Mouse (Mus musculus) kidney, embryonic 14.5 days (tissue): ENCODE measurements around the gene Unk. TPM values are rescaled to one million over a fixed set of nuclear protein-coding genes. Genes with fewer than 3 reads are reported as not detected.

Experiments
- ATAC-seq: fragments of 200-750 bp; cut with Nextera tagmentation; 2 replicates; pipeline ENCODE4 v1.8.0; 2017; ENCODE audit warnings: moderate number of reproducible peaks, mild to moderate bottlenecking, moderate TSS enrichment, moderate library complexity; ENCODE audit not compliant: low FRiP score, low TSS enrichment
- H3K27ac ChIP-seq: fragments of 300-500 bp; sonication (generic); 2 replicates; pipeline ENCODE4 v1.5.1; 2014; ENCODE audit warnings: low read depth, mild to moderate bottlenecking, low read length, moderate library complexity, mixed read lengths
- H3K27me3 ChIP-seq: fragments of 300-500 bp; sonication (generic); 2 replicates; pipeline ENCODE4 v1.6.1; 2014; ENCODE audit warnings: mild to moderate bottlenecking, low read length; ENCODE audit not compliant: control insufficient read depth, insufficient read depth
- H3K36me3 ChIP-seq: fragments of 300-500 bp; sonication (generic); 2 replicates; pipeline ENCODE4 v1.6.1; 2014; ENCODE audit warnings: low read length, mixed read lengths; ENCODE audit not compliant: control insufficient read depth, insufficient read depth
- H3K4me1 ChIP-seq: fragments of 300-500 bp; sonication (generic); 2 replicates; pipeline ENCODE4 v1.6.1; 2014; ENCODE audit warnings: low read length, mixed read lengths; ENCODE audit not compliant: control insufficient read depth, insufficient read depth
- H3K4me2 ChIP-seq: fragments of 300-500 bp; sonication (generic); replicated peaks from 2 replicates; pipeline ENCODE4 v1.6.1; 2014; ENCODE audit warnings: low read depth, mild to moderate bottlenecking, low read length
- H3K4me3 ChIP-seq: fragments of 300-500 bp; sonication (generic); 2 replicates; pipeline ENCODE4 v1.5.1; 2014; ENCODE audit warnings: mild to moderate bottlenecking, low read length
- H3K9ac ChIP-seq: fragments of 300-500 bp; sonication (generic); 2 replicates; pipeline ENCODE4 v1.6.1; 2014; ENCODE audit warnings: low read depth, mild to moderate bottlenecking, low read length, moderate library complexity
- H3K9me3 ChIP-seq: fragments of 300-500 bp; sonication (generic); 2 replicates; pipeline ENCODE4 v1.6.1; 2016; ENCODE audit warnings: low read length; ENCODE audit not compliant: control insufficient read depth
- WGBS: fragments of 180-500 bp; shearing (Covaris S2); extraction: QIAGEN DNeasy Blood & Tissue Kit; methylation state at CpG from one replicate; pipeline ENCODE4 v1.1.7; 2014; 5-methylcytosine and 5-hydroxymethylcytosine counted together
- polyA plus RNA-seq: library from polyadenylated mRNA; unstranded; fragments of >200 nt; fragmentation: Nextera tagmentation; extraction: Ambion mirVana; gene quantifications from 2 replicates; pipeline ENCODE4 v1.2.1, GENCODE M21; 2014

Unk gene
- polyA plus RNA-seq, 1 experiment from 2014 or later: 37.2 TPM

DNA sequence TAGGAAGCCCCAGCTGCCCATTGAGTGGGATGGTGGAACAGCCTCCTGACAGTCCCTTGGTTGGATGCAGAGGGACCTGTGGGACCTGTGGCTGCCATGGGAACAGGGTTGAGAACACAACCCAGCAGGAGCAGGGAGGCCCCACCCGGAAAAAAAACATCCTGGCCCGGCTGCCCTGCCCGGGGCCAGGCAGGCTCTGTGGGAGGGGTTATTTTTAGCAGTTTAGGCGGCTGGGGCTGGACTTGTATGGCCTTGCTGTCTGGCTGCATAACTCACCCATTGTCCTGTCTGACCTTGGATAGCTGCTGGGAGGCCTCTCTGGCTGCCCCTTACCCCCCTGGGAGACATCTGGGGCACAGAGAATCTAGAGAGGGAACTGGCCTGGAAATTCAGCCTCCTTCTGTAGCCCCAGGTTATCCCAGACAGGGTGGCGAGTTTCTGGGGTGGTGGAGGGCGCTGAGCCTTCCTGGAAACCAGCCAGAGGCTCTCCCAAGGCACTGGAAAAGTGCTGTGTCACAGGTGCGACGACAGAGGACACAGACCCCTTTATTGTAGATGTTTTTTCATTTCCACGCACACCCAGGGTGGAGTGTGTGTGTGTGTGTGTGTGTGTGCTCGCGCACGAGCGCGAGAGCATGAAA, 74.0 kb downstream of the Unk start:
- Histone ChIP-seq H3K27me3 (peaks cover 25% of the 10 kb centered on the region), H3K4me3 (no peak overlapping the region), H3K9me3 (no peaks in the 10 kb centered on the region), H3K36me3 (no peaks in the 10 kb centered on the region), H3K27ac (peak overlapping the region; percentile 57), H3K4me1 (peaks cover 54% of the 10 kb centered on the region), H3K4me2 (no peak overlapping the region), H3K9ac (no peak overlapping the region)
- peak; percentile 41 for ATAC-seq
- 29% methylated on average over 14 of the region's 14 CpGs for WGBS

DNA sequence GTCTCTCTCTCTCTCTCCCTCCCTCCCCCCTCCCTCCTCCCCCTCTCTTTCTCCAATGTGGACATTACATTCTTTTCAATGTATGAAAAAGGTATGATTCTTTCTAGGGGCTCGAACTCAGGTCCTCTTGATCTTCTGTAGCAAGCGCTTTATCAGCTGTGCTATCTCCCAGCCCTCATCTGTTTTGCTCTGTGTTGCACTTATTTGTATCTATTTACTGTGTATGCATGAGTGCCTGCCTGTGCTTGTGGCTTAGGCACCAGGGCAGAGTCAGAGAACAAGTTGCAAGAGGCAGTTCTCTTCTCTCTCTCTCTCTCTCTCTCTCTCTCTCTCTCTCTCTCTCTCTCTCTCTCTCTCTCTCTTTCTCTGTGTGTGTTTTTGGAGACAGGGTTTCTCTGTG, 74.9 kb downstream of the Unk start:
- Histone ChIP-seq H3K4me3 (no peak overlapping the region), H3K9me3 (no peaks in the 10 kb centered on the region), H3K9ac (no peak overlapping the region), H3K36me3 (no peaks in the 10 kb centered on the region), H3K27me3 (peaks cover 35% of the 10 kb centered on the region), H3K27ac (no peak overlapping the region), H3K4me1 (peaks cover 60% of the 10 kb centered on the region), H3K4me2 (no peak overlapping the region)
- WGBS: 87% methylated on average over 2 of the region's 2 CpGs
- ATAC-seq: no peak

DNA sequence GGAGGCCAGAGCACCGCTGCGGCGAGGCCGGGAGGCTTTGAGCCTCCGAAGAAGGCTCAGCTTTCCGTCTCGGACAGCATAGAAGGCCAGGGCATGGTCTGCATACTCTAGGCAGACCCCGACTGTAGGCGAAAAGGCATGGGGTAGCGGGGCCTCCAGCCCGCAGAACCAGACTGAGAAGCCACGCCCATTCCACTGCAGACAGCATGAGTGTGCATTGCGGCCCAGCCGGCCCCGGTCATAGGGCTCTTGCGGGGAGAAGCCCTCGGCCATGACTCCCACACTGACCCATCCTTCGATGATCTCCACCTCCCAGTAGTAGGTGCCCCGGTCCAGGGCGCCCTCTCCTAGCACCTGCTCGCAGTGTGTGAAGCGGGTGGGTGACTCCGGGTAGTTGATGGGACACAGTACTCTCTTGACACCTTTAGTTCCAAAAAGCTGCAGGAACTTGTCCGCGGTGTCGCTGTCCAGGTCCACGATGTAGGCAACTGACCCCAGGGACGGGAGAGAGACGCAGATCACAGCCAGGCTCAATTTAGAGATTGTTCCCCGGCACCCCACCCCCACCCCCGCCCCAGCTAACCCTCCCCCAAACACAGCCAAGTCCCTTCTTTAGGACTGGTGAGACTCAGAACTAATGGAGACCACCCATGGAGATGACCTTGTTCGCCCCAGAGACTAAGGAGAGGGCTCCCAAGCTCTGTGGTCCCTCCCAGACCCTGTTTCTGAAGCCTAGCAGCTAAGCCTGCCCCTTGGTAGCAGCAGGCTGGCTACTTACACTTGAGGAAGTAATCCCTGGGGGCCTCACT, 76.2 kb downstream of the Unk start:
- Histone ChIP-seq H3K9me3 (no peaks in the 10 kb centered on the region), H3K9ac (peak overlapping the region; percentile 31; the same call in 1 of the 2 replicates), H3K4me3 (peak overlapping the region; percentile 12; the same call in 1 of the 2 replicates), H3K36me3 (no peaks in the 10 kb centered on the region), H3K27ac (no peak overlapping the region), H3K27me3 (peaks cover 40% of the 10 kb centered on the region), H3K4me2 (peak overlapping the region; percentile 34), H3K4me1 (peaks cover 66% of the 10 kb centered on the region)
- 20% methylated on average over 32 of the region's 32 CpGs for WGBS
- ATAC-seq: peak; percentile 20

DNA sequence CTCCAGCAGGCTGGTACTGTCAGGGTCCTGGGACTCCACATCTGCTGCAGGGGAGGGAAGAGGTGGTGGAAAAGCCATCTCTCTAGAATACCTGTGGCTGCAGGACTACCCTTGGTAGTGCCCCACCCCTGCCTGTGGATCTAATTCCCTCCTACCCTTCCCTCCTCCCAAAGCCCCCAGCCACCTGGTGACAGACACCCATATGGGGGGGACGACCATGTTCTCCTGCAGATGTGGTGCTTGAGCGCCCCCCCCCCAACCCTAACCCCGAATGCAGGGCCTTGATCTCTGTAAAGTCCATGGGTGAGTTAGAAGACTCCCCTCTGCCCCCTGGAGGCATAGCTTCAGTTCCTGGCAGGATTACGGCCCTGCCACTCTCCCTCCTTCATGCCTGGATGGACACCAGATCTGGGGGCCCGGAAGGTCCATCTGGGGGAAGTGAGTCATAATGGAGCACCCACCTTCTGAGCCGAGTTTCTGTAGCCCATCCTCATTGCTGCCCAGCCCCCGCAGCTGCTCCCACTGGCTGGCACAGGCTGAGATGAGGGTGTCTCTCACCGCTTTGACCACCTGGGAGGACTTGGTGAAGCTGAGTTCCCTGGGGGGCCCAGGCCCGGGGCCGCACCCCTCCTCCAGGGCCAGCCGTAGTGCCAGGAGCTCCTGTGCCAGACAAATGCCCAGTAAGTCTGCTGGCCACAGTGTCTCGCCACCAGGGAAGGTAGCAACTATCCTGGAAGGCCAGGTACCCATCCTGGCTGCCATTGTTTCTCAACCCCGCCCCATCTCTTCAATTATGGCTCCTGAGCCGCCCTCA, 77.0 kb downstream of the Unk start:
- Histone ChIP-seq H3K4me3 (peak overlapping the region; percentile 47; the same call in 1 of the 2 replicates), H3K27me3 (peaks cover 40% of the 10 kb centered on the region), H3K27ac (no peak overlapping the region), H3K9me3 (no peaks in the 10 kb centered on the region), H3K36me3 (no peaks in the 10 kb centered on the region), H3K4me1 (peaks cover 61% of the 10 kb centered on the region), H3K9ac (0 out of 2 replicates have a peak overlapping the region, but pooled peaks have one; percentile 23), H3K4me2 (peak overlapping the region; percentile 59)
- ATAC-seq: no peak
- 20% methylated on average over 14 of the region's 14 CpGs for WGBS

DNA sequence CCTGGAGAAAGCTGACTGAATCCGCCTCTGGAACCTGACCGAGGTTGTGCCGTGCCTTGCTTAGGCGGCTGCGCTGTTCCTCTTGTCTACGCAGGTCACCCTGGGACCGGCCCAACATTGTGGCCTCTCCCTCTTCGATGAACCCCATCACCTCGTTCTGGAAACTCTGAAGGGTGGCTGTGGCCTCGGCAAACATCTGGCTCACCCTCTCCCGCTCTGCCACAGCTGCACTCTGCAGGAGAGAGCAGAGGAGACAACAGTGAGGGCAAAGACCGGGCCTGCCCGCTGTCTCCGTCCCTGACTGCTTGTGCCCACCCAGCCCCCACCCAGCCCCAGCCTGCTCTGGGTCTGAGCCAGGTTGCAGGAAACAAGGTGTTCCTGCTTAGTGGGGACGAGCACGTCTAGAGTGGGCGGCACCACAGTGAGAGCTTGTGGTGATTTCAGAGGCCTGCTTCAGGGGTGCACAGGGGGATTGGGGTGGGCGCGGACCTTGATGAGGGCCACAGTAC, 77.7 kb downstream of the Unk start:
- Histone ChIP-seq H3K4me1 (peaks cover 57% of the 10 kb centered on the region), H3K36me3 (no peaks in the 10 kb centered on the region), H3K4me2 (peak overlapping the region; percentile 59), H3K27me3 (peaks cover 40% of the 10 kb centered on the region), H3K4me3 (peak overlapping the region; percentile 47), H3K9ac (0 out of 2 replicates have a peak overlapping the region, but pooled peaks have one; percentile 23), H3K9me3 (no peaks in the 10 kb centered on the region), H3K27ac (no peak overlapping the region)
- no peak; the same call in 1 of the 2 replicates for ATAC-seq
- 17% methylated on average over 19 of the region's 19 CpGs for WGBS

DNA sequence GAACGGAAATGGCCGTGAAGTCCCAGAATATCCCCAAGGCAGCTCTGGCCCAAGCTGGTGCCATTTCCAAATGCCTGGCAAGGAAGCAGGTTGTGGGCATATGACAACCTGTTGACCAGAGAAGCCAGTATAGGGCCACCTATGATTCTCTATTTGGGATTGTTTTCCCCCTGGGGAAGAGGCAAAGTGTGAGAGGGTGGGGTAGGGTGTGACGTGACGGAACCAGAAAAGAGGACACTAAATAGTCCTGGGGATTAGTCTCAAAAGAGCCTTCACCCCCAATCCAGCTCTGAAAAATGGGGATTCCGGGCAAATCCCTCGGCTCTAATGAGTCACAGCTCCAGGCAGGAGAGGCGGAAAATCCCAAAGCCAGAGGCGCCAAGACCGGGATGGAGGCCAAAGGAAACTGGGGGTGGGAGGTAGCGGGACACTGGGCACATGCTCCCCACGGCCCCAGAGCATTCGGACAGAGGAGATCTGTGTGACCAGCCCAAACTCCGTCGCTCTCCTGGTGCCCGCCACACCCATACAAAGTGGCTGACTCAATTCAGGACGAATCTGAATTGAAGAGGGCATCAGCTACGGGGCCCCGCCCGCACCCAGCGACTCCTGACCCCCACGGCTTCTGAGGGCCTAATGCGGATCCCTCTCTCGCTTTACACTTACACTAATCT, 78.5 kb downstream of the Unk start:
- Histone ChIP-seq H3K27ac (no peak overlapping the region), H3K9me3 (no peaks in the 10 kb centered on the region), H3K27me3 (peaks cover 40% of the 10 kb centered on the region), H3K4me3 (peak overlapping the region; percentile 47), H3K36me3 (no peaks in the 10 kb centered on the region), H3K4me2 (peak overlapping the region; percentile 59), H3K9ac (0 out of 2 replicates have a peak overlapping the region, but pooled peaks have one; percentile 56), H3K4me1 (peaks cover 50% of the 10 kb centered on the region)
- 6% methylated on average over 23 of the region's 23 CpGs for WGBS
- no peak for ATAC-seq

DNA sequence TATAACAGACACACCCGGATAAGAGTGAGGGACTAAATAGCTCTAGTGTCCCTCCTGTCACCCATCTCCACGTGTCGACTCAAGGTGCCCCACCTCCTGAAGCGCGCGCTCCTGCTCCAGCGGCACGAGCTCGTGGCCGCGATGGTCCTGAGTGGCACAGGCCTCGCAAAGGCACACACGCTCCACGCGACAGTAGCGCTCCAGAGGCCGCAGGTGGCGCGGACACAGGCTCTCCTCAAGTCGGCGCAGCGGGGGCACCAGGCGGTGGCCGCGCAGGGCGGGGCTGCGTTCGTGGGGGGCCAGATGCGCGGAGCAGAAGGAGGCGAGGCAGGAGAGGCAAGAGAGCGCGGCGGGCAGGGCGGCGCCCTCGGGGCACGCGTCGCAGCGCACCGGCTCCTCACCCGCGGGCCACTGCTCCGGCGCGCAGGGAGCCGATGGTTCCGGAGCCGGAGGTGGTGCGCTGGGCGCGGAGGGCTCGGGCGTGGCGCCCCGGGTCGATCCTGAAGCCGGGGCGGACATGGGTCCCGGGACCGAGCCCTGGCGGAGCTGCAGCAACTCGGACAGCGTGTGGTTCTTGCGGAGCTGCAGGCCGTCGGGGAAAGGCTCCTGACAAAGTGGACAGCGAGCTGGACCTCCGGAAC, 79.4 kb downstream of the Unk start:
- Histone ChIP-seq H3K27ac (no peak overlapping the region; the same call in 1 of the 2 replicates), H3K27me3 (peaks cover 40% of the 10 kb centered on the region), H3K9me3 (no peaks in the 10 kb centered on the region), H3K4me3 (peak overlapping the region; percentile 47), H3K36me3 (no peaks in the 10 kb centered on the region), H3K4me1 (peaks cover 40% of the 10 kb centered on the region), H3K4me2 (peak overlapping the region; percentile 59), H3K9ac (peak overlapping the region; percentile 56)
- peak; percentile 16; the same call in 1 of the 2 replicates for ATAC-seq
- 1% methylated on average over 62 of the region's 70 CpGs for WGBS

DNA sequence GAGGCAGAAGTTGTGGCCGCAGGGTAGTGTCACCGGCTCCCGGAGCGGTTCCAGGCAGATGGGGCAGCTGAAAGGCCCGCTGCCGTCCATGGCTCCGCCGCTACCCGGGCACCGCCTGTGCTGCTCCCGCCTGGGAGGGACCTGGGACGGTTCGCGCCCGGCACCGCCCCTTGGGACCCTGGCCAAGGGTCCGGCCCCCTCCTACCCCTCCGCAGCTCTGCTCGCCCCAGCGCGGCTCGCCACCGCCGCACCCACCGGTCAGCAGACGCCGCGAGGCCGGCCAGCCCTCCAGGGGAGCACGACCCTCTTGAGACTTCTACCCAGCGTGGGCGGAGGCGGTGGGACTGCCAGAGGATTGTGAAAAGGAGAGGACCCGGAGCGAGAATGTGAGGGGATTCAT, 80.0 kb downstream of the Unk start:
- peak; percentile 44 for ATAC-seq
- Histone ChIP-seq H3K4me3 (peak overlapping the region; percentile 47), H3K9ac (peak overlapping the region; percentile 56), H3K9me3 (no peaks in the 10 kb centered on the region), H3K27ac (no peak overlapping the region), H3K4me2 (peak overlapping the region; percentile 59), H3K4me1 (peaks cover 38% of the 10 kb centered on the region), H3K27me3 (peaks cover 40% of the 10 kb centered on the region), H3K36me3 (no peaks in the 10 kb centered on the region)
- WGBS: under 1% methylated on average over 25 of the region's 35 CpGs
